Mouse (Mus musculus): ENCODE data around the gene Trmt10a. TPM values are rescaled to one million over a fixed set of nuclear protein-coding genes. Genes with fewer than 3 reads are reported as not detected.

Gene Trmt10a
- total and polyA plus RNA-seq, 3 experiments, result 9.7 to 18.1 TPM; not detected in 1

- no peaks in the 10 kb centered on the region for H3K79me2 ChIP-seq (ENCODE audit: control insufficient read depth, insufficient read depth, low read length, poor library complexity)
- no peaks in the 10 kb centered on the region for H3K4me1 ChIP-seq (ENCODE audit: control insufficient read depth in 1 of 2, insufficient read depth in 2 of 2, low read length in 2 of 2)
- no peaks in the 10 kb centered on the region for H3K36me3 ChIP-seq (ENCODE audit: control insufficient read depth in 1 of 2, insufficient read depth in 2 of 2, low read length in 2 of 2)
- no peaks in the 10 kb centered on the region for H3K9me3 ChIP-seq (replicated peaks; ENCODE audit: insufficient read depth, low read length)
- TF ChIP-seq MYC (IDR thresholded peaks at IDR 0.05; ENCODE audit: low read depth, low read length) (0 out of 2 replicates have a peak, but pooled peaks have one; percentile 19), TBP (IDR thresholded peaks at IDR 0.05; ENCODE audit: low read depth, low read length) (no peak), TCF12 (IDR thresholded peaks at IDR 0.05; ENCODE audit: low read depth, low read length) (no peak), POLR2AphosphoS5 (IDR thresholded peaks at IDR 0.05; ENCODE audit: borderline replicate concordance, low read depth, low read length) (no peak), CTCF (IDR thresholded peaks at IDR 0.05 in 2 of 3, conservative IDR thresholded peaks at IDR 0.05 in 1 of 3; ENCODE audit: control insufficient read depth in 1 of 3, insufficient read depth in 1 of 3, low read depth in 2 of 3, low read length in 3 of 3, poor library complexity in 1 of 3, severe bottlenecking in 1 of 3) (no peak), MEF2A (IDR thresholded peaks at IDR 0.05; ENCODE audit: extremely low read depth, insufficient replicate concordance, low read depth, low read length, poor library complexity, severe bottlenecking) (no peak), BHLHE40 (IDR thresholded peaks at IDR 0.05; ENCODE audit: borderline replicate concordance, low read depth, low read length) (no peak), NELFE (IDR thresholded peaks at IDR 0.05; ENCODE audit: low read depth, low read length) (no peak; the same call in 1 of the 2 replicates), ZNF384 (IDR thresholded peaks at IDR 0.05; ENCODE audit: low read depth, low read length) (no peak), ETS1 (IDR thresholded peaks at IDR 0.05; ENCODE audit: low read depth, low read length) (no peak), KAT2A (conservative IDR thresholded peaks at IDR 0.05; ENCODE audit: low read depth, low read length) (no peak), SMC3 (IDR thresholded peaks at IDR 0.05; ENCODE audit: low read depth, low read length) (no peak), SIN3A (IDR thresholded peaks at IDR 0.05; ENCODE audit: low read length) (0 out of 2 replicates have a peak, but pooled peaks have one; percentile 24), POLR2A (IDR thresholded peaks at IDR 0.05; ENCODE audit: control insufficient read depth in 1 of 2, insufficient read depth in 1 of 2, low read depth in 1 of 2, low read length in 2 of 2, poor library complexity in 1 of 2) (no peak), MAZ (IDR thresholded peaks at IDR 0.05; ENCODE audit: low read depth, low read length) (no peak), MAX (IDR thresholded peaks at IDR 0.05; ENCODE audit: low read length) (peak; percentile 80), POLR2AphosphoS2 (IDR thresholded peaks at IDR 0.05; ENCODE audit: low read length) (no peak), E2F4 (IDR thresholded peaks at IDR 0.05; ENCODE audit: borderline replicate concordance, low read depth, low read length) (no peak), CHD1 (IDR thresholded peaks at IDR 0.05; ENCODE audit: low read depth, low read length) (no peak), GABPA (IDR thresholded peaks at IDR 0.05; ENCODE audit: low read depth, low read length) (no peak), USF2 (IDR thresholded peaks at IDR 0.05; ENCODE audit: borderline replicate concordance in 1 of 2, insufficient read depth in 1 of 2, low read depth in 1 of 2, low read length in 2 of 2) (peak in 1 of 2 experiments; percentile 97), NRF1 (IDR thresholded peaks at IDR 0.05; ENCODE audit: insufficient read depth, low read depth, low read length, poor library complexity, severe bottlenecking) (no peak), CHD2 (IDR thresholded peaks at IDR 0.05; ENCODE audit: low read length) (no peak), MYB (IDR thresholded peaks at IDR 0.05; ENCODE audit: low read depth, low read length) (no peak), HCFC1 (IDR thresholded peaks at IDR 0.05; ENCODE audit: low read depth, low read length) (no peak), ZC3H11A (IDR thresholded peaks at IDR 0.05; ENCODE audit: low read depth, low read length) (no peak), ZMIZ1 (IDR thresholded peaks at IDR 0.05; ENCODE audit: low read depth, low read length) (no peak), RAD21 (IDR thresholded peaks at IDR 0.05; ENCODE audit: low read depth, low read length) (no peak), USF1 (IDR thresholded peaks at IDR 0.05; ENCODE audit: low read depth, low read length) (peak; percentile 90), ELF1 (IDR thresholded peaks at IDR 0.05; ENCODE audit: low read depth, low read length) (no peak), MXI1 (IDR thresholded peaks at IDR 0.05; ENCODE audit: low read depth, low read length) (no peak)
- H3K4me3 ChIP-seq (ENCODE audit: control insufficient read depth in 1 of 2, insufficient read depth in 1 of 2, low read depth in 2 of 2, low read length in 2 of 2), result no peak overlapping the region
- peaks cover 6 to 7% of the 10 kb centered on the region in 2 experiments for H3K27me3 ChIP-seq (ENCODE audit: control insufficient read depth in 1 of 2, insufficient read depth in 2 of 2, low read length in 2 of 2)
- no peak overlapping the region for H3K27ac ChIP-seq (ENCODE audit: control insufficient read depth, low read depth, low read length)
- H3K9ac ChIP-seq (ENCODE audit: control insufficient read depth, low read depth, low read length, poor library complexity, severe bottlenecking), result no peak overlapping the region
- DNase-seq (ENCODE audit: low read depth, low spot score), result peak; percentile 24
Observed at GRCm38 (mm10) chr3:138182019-138182418, 38.8 kb downstream of the Trmt10a start.

Measured in MEL (cell line).